Mouse (Mus musculus) heart, embryonic 15.5 days (tissue): ENCODE measurements at regions not wholly inside any gene's neighbourhood (a gene's known extent, or its start where the extent isn't known, plus 50 kb on each side); places are given as distances from the start of the nearest gene placed in this dataset.

Source experiments
- ATAC-seq: fragments of 200-750 bp; cut with Nextera tagmentation; replicated peaks from 2 replicates; pipeline ENCODE4 v1.8.0; 2017; ENCODE audit warnings: low read depth, moderate TSS enrichment; ENCODE audit not compliant: insufficient number of reproducible peaks, insufficient read depth, low FRiP score
- H3K27ac ChIP-seq: fragments of 300-500 bp; sonication (generic); 2 replicates; pipeline ENCODE4 v1.5.1; 2015; ENCODE audit warnings: mild to moderate bottlenecking, inconsistent platforms
- H3K27me3 ChIP-seq: fragments of 300-500 bp; sonication (generic); 2 replicates; pipeline ENCODE4 v1.6.1; 2015; ENCODE audit warnings: inconsistent platforms
- H3K36me3 ChIP-seq: fragments of 300-500 bp; sonication (generic); 2 replicates; pipeline ENCODE4 v1.6.1; 2015; ENCODE audit warnings: mild to moderate bottlenecking, inconsistent platforms
- H3K4me1 ChIP-seq: fragments of 300-500 bp; sonication (generic); replicated peaks from 2 replicates; pipeline ENCODE4 v1.6.1; 2015; ENCODE audit warnings: inconsistent platforms
- H3K4me2 ChIP-seq: fragments of 300-500 bp; sonication (generic); 2 replicates; pipeline ENCODE4 v1.6.1; 2015; ENCODE audit warnings: inconsistent platforms, mild to moderate bottlenecking, moderate library complexity
- H3K4me3 ChIP-seq: fragments of 300-500 bp; sonication (generic); 2 replicates; pipeline ENCODE4 v1.5.1; 2015; ENCODE audit warnings: mild to moderate bottlenecking, inconsistent platforms
- H3K9ac ChIP-seq: fragments of 300-500 bp; sonication (generic); 2 replicates; pipeline ENCODE4 v1.6.1; 2015; ENCODE audit warnings: mild to moderate bottlenecking, inconsistent platforms
- H3K9me3 ChIP-seq: fragments of 300-500 bp; sonication (generic); replicated peaks from 2 replicates; pipeline ENCODE4 v1.6.1; 2016; ENCODE audit warnings: inconsistent platforms
- WGBS: fragments of 180-500 bp; shearing (Covaris S2); methylation state at CpG from one replicate; pipeline ENCODE4 v1.1.7; 2015; ENCODE audit warnings: mixed read lengths; 5-methylcytosine and 5-hydroxymethylcytosine counted together

DNA sequence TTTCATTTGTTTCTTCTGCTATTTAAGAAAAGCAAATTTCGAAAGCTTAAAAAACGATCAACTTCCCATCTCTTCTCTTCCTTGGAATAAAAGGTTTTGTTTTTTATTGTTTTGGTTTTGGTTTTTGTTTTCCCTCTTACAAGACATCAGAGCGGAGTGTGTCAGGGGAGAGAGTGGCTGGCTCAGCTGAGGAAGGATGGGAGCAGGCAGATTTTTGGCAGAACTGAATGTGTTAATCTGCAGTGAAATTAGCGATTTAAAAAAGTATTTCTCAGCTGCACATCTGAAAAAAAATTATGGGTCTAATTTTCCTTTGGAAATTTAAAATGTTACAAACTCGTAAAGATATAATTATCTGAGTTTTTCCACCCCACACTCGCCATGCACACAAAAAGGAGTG lies 868.7 kb downstream of the Tmem182 start:
- H3K9me3 ChIP-seq, result no peaks in the 10 kb centered on the region
- no peak overlapping the region for H3K27ac ChIP-seq
- no peaks in the 10 kb centered on the region for H3K4me1 ChIP-seq
- no peaks in the 10 kb centered on the region for H3K36me3 ChIP-seq
- WGBS, result 80% methylated on average over 6 of the region's 6 CpGs
- H3K4me2 ChIP-seq, result no peak overlapping the region
- H3K4me3 ChIP-seq, result no peak overlapping the region
- no peaks in the 10 kb centered on the region for H3K27me3 ChIP-seq
- no peak overlapping the region for H3K9ac ChIP-seq
- ATAC-seq, result no peak

DNA sequence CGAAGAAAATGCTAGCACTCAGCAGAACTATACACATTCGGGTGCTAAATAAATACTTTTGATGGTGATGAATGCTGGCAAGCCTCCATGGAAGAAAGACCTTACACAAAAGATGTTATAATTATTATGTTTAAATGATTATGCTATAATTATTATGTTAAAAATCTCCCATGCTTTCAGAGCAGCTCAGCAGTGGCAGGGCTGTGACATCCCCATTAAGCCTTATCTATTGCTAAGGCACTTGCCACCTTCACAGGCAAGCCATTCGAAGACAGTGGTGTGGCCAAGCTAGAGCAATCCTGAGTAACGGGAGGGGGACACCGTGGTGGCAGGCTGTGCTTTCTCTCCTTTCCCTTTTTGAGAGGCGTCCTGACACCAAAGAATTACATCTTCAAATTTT lies 869.9 kb downstream of the Tmem182 start:
- Histone ChIP-seq H3K9ac (no peak overlapping the region), H3K27me3 (no peaks in the 10 kb centered on the region), H3K36me3 (no peaks in the 10 kb centered on the region), H3K9me3 (no peaks in the 10 kb centered on the region), H3K4me3 (no peak overlapping the region), H3K27ac (no peak overlapping the region), H3K4me2 (no peak overlapping the region), H3K4me1 (no peaks in the 10 kb centered on the region)
- ATAC-seq, result no peak
- WGBS, result 47% methylated on average over 6 of the region's 6 CpGs

DNA sequence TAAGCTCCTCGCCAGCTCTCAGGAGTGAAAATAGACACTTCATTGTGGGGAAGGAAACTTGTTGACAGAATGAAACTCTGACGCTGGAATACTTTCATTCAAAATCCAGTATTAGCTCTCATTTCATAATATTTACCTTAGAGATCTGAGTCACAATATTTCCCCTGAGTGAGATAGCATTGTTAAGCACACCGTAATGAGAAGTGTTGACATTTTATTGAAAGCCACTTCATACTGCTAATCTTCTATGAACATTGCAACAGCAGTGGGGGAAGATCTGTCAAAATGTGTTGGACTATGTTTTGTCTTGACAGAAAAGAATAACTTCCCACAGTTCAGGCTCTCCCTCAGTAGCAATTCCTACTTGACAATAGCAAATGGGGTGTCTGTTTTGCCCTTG lies 900.3 kb downstream of the Tmem182 start:
- H3K27me3 ChIP-seq, result no peaks in the 10 kb centered on the region
- no peaks in the 10 kb centered on the region for H3K4me1 ChIP-seq
- 11% methylated on average over 3 of the region's 3 CpGs for WGBS
- ATAC-seq, result no peak
- no peak overlapping the region for H3K9ac ChIP-seq
- no peak overlapping the region for H3K4me2 ChIP-seq
- H3K36me3 ChIP-seq, result no peaks in the 10 kb centered on the region
- no peak overlapping the region for H3K27ac ChIP-seq
- no peaks in the 10 kb centered on the region for H3K9me3 ChIP-seq
- H3K4me3 ChIP-seq, result no peak overlapping the region

DNA sequence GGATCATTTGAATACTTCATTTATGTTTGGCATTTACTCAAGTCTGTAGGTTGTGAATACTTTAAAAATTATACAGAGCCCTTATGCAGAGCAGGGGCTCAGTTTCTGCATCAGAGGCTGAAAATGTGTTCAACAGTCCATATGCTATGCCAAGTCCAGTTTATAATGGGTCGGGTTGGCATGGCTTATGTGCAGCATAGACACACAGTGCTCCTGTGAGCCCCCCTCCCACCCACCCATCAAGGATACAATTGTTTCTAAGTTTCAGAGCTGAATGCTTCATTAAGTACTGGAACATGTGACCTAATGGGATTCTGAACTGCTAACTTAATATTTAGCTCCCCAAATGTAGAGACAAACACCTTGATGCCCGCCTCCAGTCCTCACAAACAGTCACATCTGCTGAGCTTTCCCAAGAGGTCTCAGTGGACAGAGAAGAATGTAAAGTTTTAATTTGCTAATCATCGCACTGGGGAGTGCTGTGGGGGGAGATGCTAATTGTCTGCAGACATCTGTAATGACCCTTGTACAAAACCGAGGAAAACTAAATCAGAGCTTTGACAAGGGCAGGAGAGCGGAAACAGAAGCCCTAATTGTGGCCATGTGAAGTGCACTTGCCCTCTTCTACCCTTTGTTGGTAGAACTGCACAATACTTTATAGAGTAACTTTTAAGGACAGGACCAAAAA lies 937.4 kb downstream of the Tmem182 start:
- ATAC-seq, result no peak
- no peak overlapping the region for H3K4me3 ChIP-seq
- no peaks in the 10 kb centered on the region for H3K9me3 ChIP-seq
- H3K4me2 ChIP-seq, result no peak overlapping the region
- H3K27me3 ChIP-seq, result no peaks in the 10 kb centered on the region
- no peaks in the 10 kb centered on the region for H3K36me3 ChIP-seq
- H3K4me1 ChIP-seq, result no peaks in the 10 kb centered on the region
- no peak overlapping the region for H3K27ac ChIP-seq
- WGBS, result 80% methylated on average over 5 of the region's 5 CpGs
- H3K9ac ChIP-seq, result no peak overlapping the region

DNA sequence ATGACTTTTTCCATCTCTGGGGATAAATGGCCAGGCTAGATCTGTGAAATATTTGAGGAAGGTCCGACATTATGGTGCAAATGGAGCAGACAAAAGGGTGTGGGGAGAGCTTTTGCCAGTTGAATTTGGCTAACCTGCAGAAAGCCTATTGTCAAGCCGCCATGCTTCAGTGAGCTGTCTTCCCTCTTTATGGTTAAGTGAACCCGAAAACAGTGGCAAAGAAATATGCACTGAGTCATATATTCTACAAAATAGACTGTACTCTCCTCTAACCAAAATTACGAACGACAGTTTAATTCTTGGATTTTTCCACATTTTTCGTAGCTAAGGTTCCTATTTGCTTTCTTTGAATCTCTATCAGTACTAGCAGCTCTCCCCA lies 937.9 kb downstream of the Tmem182 start:
- no peaks in the 10 kb centered on the region for H3K4me1 ChIP-seq
- H3K36me3 ChIP-seq, result no peaks in the 10 kb centered on the region
- 84% methylated on average over 6 of the region's 6 CpGs for WGBS
- no peak overlapping the region for H3K4me3 ChIP-seq
- no peaks in the 10 kb centered on the region for H3K27me3 ChIP-seq
- H3K9me3 ChIP-seq, result no peaks in the 10 kb centered on the region
- H3K27ac ChIP-seq, result no peak overlapping the region
- no peak for ATAC-seq
- H3K4me2 ChIP-seq, result no peak overlapping the region
- H3K9ac ChIP-seq, result no peak overlapping the region

DNA sequence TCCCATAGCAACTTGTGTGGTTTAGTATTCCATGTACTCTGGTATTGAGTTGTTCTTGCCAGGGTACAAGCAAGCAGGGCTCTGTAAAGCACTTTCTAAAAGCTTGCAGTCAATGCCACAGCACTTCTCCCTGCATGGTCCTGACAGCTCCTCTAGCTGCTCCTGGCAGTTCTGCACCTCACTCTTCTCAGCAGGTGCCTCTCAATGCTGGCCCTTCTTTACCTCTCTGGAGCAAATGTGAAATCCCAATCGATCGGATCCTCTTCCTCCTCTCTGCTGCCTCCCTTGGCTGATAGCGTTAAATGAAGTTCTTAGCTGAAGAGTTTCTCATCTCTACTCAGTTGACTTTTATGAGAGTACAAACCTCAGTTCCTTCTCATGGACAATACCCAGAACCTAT lies 939.1 kb downstream of the Tmem182 start:
- ATAC-seq, result no peak
- Histone ChIP-seq H3K4me2 (no peak overlapping the region), H3K4me1 (no peaks in the 10 kb centered on the region), H3K27ac (no peak overlapping the region), H3K27me3 (no peaks in the 10 kb centered on the region), H3K36me3 (no peaks in the 10 kb centered on the region), H3K9ac (no peak overlapping the region), H3K4me3 (no peak overlapping the region), H3K9me3 (no peaks in the 10 kb centered on the region)
- 60% methylated on average over 3 of the region's 3 CpGs for WGBS

DNA sequence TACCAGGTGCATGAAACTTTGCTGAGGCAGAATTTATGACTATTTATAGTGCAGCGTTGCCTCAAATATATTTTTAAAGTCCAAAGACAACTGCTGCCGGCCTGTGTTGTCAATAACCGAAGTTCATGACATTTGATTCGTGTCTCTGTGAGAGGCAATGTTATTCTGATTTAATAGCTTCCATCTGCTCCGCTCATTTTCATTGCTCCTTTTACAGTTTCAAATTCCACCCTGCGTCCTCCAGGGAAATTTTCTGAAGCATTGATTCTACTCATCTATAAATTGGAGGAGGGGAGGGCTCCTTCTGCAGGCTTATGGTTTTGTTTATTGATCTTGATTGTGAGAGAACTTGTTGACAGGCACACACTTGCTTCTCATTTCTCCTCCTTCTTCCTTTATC lies 936.2 kb upstream of the Pou3f3 start:
- WGBS, result 74% methylated on average over 6 of the region's 6 CpGs
- H3K9ac ChIP-seq, result no peak overlapping the region
- no peak overlapping the region for H3K4me2 ChIP-seq
- H3K4me3 ChIP-seq, result no peak overlapping the region
- H3K27me3 ChIP-seq, result no peaks in the 10 kb centered on the region
- H3K9me3 ChIP-seq, result no peaks in the 10 kb centered on the region
- ATAC-seq, result no peak
- H3K4me1 ChIP-seq, result no peaks in the 10 kb centered on the region
- no peaks in the 10 kb centered on the region for H3K36me3 ChIP-seq
- no peak overlapping the region for H3K27ac ChIP-seq
